Mouse (Mus musculus) embryonic stem cell, embryonic (primary cell): Measurements from ENCODE around the gene Mprip.

Source experiments
- CTCF ChIA-PET, 4 experiments: fragments of 300-600 bp in 2 of 4; fragments of 350-600 bp in 2 of 4; sonication (Branson Sonifier 250); formaldehyde crosslinking; loops; one replicate each; lab custom pipeline; 2022; ENCODE audit warnings: inconsistent platforms in 2 of 4; lab: Charles Lee
- POLR2A ChIA-PET, 4 experiments: fragments of 300-600 bp in 2 of 4; fragments of 350-600 bp in 2 of 4; sonication (Branson Sonifier 250); formaldehyde crosslinking; loops; one replicate each; lab custom pipeline; 2022; ENCODE audit warnings: antibody characterized with exemption in 4 of 4, inconsistent platforms in 1 of 4; lab: Charles Lee

Mprip gene

DNA sequence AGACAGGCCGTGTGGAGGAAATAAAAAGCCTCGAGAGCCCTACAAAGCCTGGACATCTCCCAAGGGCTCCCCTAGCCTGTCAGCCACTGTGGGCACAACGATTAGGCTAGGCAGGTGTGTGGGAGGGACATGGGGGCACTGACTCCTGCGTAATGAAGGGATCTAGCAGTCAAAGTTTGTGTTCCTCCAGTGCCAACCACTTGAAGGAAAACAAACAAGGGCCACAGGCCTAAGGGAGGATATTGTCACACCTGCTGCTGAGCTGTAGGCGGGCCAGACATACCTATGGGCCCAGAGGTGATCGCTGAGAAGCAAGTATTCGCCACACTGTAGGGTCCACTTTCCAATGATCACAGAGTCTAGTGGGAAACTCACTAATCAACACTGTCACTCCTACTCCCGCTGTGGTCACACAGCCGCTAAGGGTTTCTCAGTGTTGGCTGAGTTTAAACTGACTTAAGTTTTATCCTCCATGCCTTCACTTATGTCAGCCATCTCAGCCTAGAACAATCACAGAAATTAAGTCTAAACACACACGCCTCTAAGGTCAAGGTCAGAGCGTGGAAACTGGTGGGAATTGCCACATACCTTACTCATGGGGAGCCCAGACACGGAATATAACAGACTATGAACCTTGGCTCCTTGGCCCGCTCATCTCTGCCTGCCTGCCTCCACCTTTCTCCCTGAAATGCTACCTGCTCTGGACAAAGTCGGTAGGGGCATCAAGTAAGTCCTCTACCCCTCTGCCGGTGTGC is 125.5 kb downstream of the Mprip start:
- POLR2A ChIA-PET: interaction anchor here in 3 of 4 experiments (0.7 to 2.4 kb wide), 12 partner anchors 8 to 269 kb away, joined by 3 to 17 read pairs (median 4); partner anchors contain the start of gene Rasd1 (in 1 of the 3)
- CTCF ChIA-PET: interaction anchor here in 2 of 4 experiments (1.1 to 1.4 kb wide), 4 partner anchors 8 to 25 kb away, joined by 3 to 4 read pairs (median 3); no protein-coding TSS in a partner anchor

GRCm38 (mm10) chr11:59787199-59787781 is 126.2 kb downstream of the Mprip start, which contains the start of gene Pld6:
Gene Pld6, minus strand, starts transcription at chr11:59787645.
- CTCF ChIA-PET: interaction anchor here (0.6 to 1.4 kb wide), 12 partner anchors 9 to 262 kb away, joined by 3 to 22 read pairs (median 3); no protein-coding TSS in a partner anchor
- POLR2A ChIA-PET: interaction anchor here (0.5 to 2.4 kb wide), 35 partner anchors 8 to 750 kb away, joined by 3 to 17 read pairs (median 4); partner anchors contain the start of genes Cops3 (in 3 of the 4), Nt5m (in 3 of the 4), Flcn (in 2 of the 4) and Rasd1 (in 1 of the 4)

- CTCF ChIA-PET: interaction anchor here in 1 of 4 experiments (1.5 to 1.9 kb wide), 2 partner anchors 11 kb away, joined by 3 to 6 read pairs; no protein-coding TSS in a partner anchor
- POLR2A ChIA-PET: interaction anchor here in 3 of 4 experiments (0.6 to 2.2 kb wide), 4 partner anchors 10 to 26 kb away, joined by 3 to 7 read pairs (median 6); no protein-coding TSS in a partner anchor
These were observed 128.2 kb downstream of the Mprip start for GRCm38 (mm10) chr11:59789311-59789710.

DNA sequence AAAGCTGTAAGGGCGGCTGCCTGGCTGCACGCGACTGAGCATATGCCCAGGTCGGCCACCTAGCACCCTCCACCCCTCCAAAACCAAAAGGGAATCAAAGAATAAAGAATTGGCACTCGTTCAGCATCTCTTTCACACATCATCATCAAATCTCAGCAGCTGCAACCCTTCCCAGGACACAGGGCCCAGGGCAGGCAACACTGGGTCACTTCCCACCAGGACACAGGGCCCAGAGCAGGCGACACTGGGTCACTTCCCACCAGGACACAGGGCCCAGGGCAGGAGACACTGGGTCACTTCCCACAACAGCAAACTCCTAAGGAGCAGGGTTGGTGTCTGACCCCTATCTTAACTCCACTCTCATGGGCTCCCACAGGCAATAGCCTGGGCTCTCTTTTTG is 132.3 kb downstream of the Mprip start:
- POLR2A ChIA-PET: interaction anchor here in 3 of 4 experiments (0.7 to 1.1 kb wide), 3 partner anchors 13 to 414 kb away, joined by 3 to 4 read pairs (median 4); no protein-coding TSS in a partner anchor
- CTCF ChIA-PET: interaction anchor here in 3 of 4 experiments (0.5 to 1.0 kb wide), 3 partner anchors 11 to 163 kb away, joined by 3 to 5 read pairs (median 4); no protein-coding TSS in a partner anchor

DNA sequence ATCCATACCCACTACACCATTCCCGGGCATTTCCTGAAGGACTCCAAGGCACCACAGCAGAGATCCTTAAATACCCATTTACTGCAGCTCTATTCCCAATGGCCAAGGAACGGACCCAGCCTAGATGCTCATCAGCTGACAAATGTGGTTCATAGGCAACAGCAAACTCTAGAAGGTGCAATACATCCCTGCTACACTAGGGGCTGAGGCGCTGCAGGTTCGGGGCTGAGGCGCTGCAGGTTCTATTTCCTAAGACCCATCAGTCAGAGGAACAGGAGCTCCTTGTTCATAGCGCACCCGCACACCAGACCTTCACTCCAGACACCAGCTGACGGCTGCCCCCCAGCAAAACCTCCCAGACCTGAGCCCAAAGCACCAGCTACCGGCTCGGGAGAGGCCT is 139.3 kb downstream of the Mprip start:
- ChIA-PET CTCF (interaction anchor here (0.6 to 1.4 kb wide), 15 partner anchors 9 to 508 kb away, joined by 3 to 10 read pairs (median 3); partner anchors contain the start of genes Flcn (in 2 of the 4), Cops3 (in 1 of the 4), Nt5m (in 1 of the 4) and Pemt (in 1 of the 4)), POLR2A (interaction anchor here in 3 of 4 experiments (0.7 to 3.9 kb wide), 22 partner anchors 8 to 410 kb away, joined by 3 to 31 read pairs (median 4); partner anchors contain the start of genes Flcn (in 2 of the 3), Pld6 (in 2 of the 3) and Cops3 (in 1 of the 3))

DNA sequence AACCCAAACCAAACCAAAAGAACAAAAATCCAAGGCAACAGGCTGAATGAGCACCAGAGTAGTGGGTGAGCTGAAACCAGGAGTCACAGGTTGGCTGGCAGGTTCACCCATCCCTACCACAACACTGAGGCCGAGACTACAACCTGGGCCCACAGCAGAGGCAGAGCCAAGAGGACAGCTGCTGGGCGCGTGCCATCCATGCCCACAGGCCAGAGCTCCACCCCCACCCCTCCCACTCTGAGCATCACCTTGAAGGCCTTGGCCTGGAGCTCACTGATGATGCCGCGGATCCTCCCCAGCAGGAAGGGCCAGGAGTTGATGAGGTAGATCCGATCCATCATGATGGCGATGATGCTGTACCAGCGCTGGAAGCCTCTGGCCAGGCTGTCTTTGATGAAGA is 140.8 kb downstream of the Mprip start:
- POLR2A ChIA-PET: interaction anchor here in 3 of 4 experiments (0.6 to 1.9 kb wide), 7 partner anchors 10 to 41 kb away, joined by 3 to 7 read pairs (median 5); partner anchors contain the start of genes Pld6 (in 2 of the 3), Cops3 (in 1 of the 3) and Nt5m (in 1 of the 3)
- CTCF ChIA-PET: interaction anchor here in 1 of 4 experiments (1.3 kb wide), 1 partner anchor 15 kb away, joined by 3 read pairs; the partner anchor contains the start of gene Pld6

- CTCF ChIA-PET: no interaction called here
- POLR2A ChIA-PET: interaction anchor here in 1 of 4 experiments (1.6 kb wide), 1 partner anchor 15 kb away, joined by 4 read pairs; no protein-coding TSS in a partner anchor
These were observed 142.4 kb downstream of the Mprip start for GRCm38 (mm10) chr11:59803516-59803915.

- CTCF ChIA-PET: no interaction called here
- POLR2A ChIA-PET: interaction anchor here in 3 of 4 experiments (0.6 to 1.6 kb wide), 4 partner anchors 9 to 16 kb away, joined by 3 to 4 read pairs (median 4); no protein-coding TSS in a partner anchor
These were observed 143.5 kb downstream of the Mprip start for GRCm38 (mm10) chr11:59804409-59805110.

- ChIA-PET POLR2A (interaction anchor here in 3 of 4 experiments (0.6 to 1.7 kb wide), 5 partner anchors 9 to 34 kb away, joined by 3 to 4 read pairs (median 4); partner anchors contain the start of genes Cops3 (in 1 of the 3) and Nt5m (in 1 of the 3)), CTCF (interaction anchor here in 1 of 4 experiments (1.3 kb wide), 1 partner anchor 18 kb away, joined by 4 read pairs; no protein-coding TSS in a partner anchor)
These were observed 144.2 kb downstream of the Mprip start for GRCm38 (mm10) chr11:59805256-59805655.

DNA sequence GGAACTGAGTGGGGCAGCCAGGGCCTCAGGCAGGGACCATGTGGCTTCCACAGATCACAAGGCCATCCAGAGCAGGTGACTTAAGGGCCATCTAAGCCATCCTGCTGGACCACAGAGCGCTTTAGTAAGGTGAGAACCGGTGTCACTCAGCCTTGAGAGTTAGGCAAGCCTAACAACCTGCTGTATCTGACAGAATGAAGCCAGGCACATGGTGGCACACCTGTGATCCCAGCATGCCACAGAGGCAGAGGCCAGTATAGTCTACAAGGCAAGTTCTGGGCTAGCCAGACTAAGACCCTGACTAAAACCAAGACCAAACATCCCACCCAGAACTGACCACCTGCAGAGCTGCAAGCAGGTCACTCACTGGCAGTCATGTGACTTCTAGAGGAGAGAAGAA is 144.6 kb downstream of the Mprip start:
- ChIA-PET CTCF (interaction anchor here in 1 of 4 experiments (1.3 kb wide), 1 partner anchor 18 kb away, joined by 4 read pairs; no protein-coding TSS in a partner anchor), POLR2A (interaction anchor here in 3 of 4 experiments (0.7 to 2.1 kb wide), 10 partner anchors 9 to 34 kb away, joined by 3 to 12 read pairs (median 4); partner anchors contain the start of genes Nt5m (in 2 of the 3), Cops3 (in 1 of the 3) and Pld6 (in 1 of the 3))

DNA sequence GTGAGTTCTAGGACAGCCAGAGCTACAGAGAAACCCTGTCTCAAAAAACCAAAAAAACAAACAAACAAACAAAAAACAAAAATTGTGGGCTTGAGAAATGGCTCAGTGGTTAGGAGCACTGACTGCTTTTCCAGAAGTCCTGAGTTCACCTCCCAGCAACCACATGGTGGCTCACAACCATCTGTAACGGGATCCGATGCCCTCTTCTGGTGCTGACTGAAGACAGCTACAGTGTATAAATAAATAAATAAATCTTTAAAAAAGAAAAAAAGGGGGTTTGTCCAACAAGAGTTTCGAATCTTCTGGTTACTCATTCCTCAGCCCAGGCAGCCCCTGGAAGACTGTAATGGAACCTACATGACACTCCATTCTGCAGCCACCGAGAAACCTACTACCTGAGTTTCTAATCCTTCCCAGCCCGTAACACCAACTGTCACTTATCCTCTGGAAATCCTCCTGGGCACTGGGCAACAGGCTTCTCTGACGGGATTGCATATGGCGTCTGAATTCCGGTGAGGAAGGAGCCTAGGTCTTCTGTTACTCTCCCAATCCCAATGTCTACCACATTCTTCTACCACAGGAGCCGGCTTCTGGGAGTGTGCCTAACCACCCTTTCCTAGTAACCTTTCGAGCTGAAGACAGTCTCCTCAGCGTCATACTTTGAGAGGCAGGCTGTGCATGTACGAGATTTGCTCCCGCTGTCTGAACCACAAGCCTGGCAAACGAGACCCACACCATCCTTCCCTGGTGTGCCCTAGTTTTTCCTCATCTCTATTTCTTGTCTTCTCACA is 147.3 kb downstream of the Mprip start:
- POLR2A ChIA-PET: interaction anchor here in 3 of 4 experiments (0.5 to 7.5 kb wide), 23 partner anchors 8 to 468 kb away, joined by 3 to 75 read pairs (median 4); partner anchors contain the start of genes Cops3 (in 1 of the 3), Nt5m (in 1 of the 3), Pld6 (in 1 of the 3) and Rasd1 (in 1 of the 3)
- CTCF ChIA-PET: interaction anchor here in 2 of 4 experiments (0.8 to 1.3 kb wide), 3 partner anchors 8 to 30 kb away, joined by 3 read pairs; no protein-coding TSS in a partner anchor

- CTCF ChIA-PET: interaction anchor here in 2 of 4 experiments (0.6 to 1.3 kb wide), 4 partner anchors 9 to 245 kb away, joined by 3 read pairs; no protein-coding TSS in a partner anchor
These were observed 148.1 kb downstream of the Mprip start for GRCm38 (mm10) chr11:59809071-59809669.

DNA sequence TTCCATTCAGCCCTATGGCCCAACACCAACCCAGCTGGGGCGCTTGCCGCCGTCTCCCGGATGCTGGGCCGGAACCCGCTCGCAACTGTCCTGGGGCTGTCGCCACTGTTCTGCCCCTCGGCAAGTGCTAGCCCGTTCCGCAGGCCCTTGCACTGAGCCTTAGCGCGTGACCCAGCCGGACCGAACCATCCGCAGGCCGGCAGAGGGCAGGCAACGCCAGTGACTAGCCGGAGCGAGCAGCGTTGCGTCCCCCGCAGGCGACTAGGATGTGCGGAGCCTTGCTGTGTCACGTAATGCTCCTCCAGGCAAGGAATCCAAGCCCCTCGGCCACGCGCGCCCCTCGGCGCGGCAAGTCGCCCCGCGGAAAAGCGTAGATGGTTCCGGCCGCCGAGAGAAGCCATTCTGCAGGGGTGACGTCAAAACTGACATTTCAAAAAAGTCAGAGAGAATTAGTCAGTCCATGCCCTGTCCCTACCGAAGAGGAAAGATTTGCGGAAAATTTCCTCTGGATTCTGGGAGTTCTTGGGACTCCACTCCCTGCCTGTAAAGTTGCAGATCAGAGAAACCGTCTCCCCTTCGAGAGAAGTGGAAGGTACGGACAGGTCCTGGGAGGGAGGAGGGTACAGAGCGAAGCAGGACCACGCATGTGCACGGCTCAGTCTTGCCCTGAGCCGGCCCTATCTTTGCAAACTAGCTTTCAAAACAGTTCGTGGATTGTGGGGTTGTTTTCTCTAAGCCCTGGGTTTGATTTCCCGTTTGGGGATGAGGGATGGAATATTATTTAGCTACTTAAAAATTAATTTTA is 148.8 kb downstream of the Mprip start, which contains the start of gene Flcn:
Flcn (minus strand) TSS at position 347 of the 805 bp plus-strand sequence.
- CTCF ChIA-PET: interaction anchor here (0.7 to 1.9 kb wide), 6 partner anchors 9 to 31 kb away, joined by 3 to 4 read pairs (median 3); no protein-coding TSS in a partner anchor
- POLR2A ChIA-PET: interaction anchor here in 3 of 4 experiments (0.6 to 7.5 kb wide), 39 partner anchors 9 to 559 kb away, joined by 3 to 75 read pairs (median 5); partner anchors contain the start of genes Cops3 (in 2 of the 3), Nt5m (in 2 of the 3), Pld6 (in 2 of the 3) and Rasd1 (in 1 of the 3)

More at GRCm38 (mm10) chr11:59809071-59809669, 148.1 kb downstream of the Mprip start:
- POLR2A ChIA-PET: interaction anchor here in 3 of 4 experiments (0.5 to 7.5 kb wide), 20 partner anchors 9 to 469 kb away, joined by 3 to 75 read pairs (median 4); partner anchors contain the start of genes Cops3 (in 1 of the 3), Nt5m (in 1 of the 3), Pld6 (in 1 of the 3) and Rasd1 (in 1 of the 3)
